Mouse (Mus musculus) MEL-GATA-1-ER (cell line): Measurements from ENCODE around the gene Dcn.

Source experiments
- DNase-seq: peaks from one replicate; pipeline ENCODE4 v3.0.0-alpha.2; 2012; ENCODE audit warnings: low read depth; ENCODE audit errors: extremely low read depth

Dcn gene

DNA sequence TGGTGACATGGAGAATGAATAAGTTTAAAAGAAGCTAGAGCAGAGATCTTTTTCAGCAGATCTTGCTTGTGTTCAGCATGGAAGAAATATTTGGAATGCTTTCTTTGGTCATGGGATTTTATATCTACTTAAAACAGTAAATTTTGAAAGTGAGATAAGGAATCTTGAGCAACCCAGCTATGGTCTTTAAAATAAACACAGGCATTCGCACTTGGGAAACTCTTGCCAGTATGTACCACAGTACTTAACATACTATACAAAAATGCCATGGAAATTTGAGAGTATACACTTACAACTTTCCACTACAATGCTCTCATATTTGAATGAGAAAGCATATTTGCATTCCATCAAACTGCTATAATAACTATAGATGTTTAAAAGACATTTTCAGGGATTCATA lies 68.3 kb downstream of the Dcn start:
- no peak for DNase-seq

DNA sequence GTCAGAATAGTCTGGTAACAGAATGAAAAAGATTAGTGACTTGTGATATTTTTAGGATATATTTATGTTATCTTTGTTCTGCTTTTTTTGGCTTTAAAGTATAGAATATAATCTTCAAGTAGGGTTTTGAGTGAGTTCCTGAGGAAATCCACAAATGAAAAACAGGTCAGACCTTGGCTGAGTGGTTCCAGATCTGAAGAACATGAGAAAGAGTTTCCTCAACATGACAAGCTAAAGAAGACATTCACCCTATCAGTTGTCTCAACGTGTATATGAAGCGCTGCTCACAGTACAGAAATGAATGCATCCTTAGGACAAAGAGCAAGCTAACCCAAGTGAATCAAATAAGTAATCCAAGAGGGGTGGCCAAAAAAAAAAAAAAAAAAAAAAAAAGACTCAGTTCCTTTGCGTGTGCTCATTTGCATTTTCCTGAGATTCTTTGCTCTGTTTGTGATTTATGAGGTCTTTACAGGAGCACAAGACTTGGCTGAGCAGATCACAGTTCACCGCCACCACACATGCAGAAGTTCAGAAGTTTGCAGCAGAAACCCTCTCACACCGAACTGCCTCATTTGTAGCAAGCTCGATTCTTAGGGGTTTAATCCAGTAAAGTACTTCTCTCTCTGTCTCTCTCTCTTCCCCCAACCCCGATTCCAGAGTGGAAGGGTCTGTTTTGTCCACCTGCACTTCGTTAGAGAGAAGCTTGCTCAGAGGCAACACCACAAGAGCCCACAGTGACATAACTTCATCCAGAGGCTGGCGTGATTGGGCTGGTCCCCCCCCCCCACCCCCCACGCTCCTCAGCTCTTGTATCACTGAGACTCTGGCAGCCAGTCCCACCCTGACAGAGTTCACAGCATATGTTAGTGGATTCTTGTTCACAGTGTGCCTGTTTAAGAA lies 85.8 kb downstream of the Dcn start, which contains the start of gene Lum:
TSS of gene Lum (plus strand) at position 172 of the 900 bp plus-strand sequence.
- no peak for DNase-seq

- no peak for DNase-seq
These were observed 88.2 kb downstream of the Dcn start for GRCm38 (mm10) chr10:97567489-97568135.
